Mouse (Mus musculus) cerebellum, adult 11 months (tissue): ENCODE measurements around the gene Sema4c.

ENCODE experiments used
- DNase-seq: peaks from one replicate; pipeline ENCODE4 v3.0.0; 2022

The Sema4c gene

GRCm38 (mm10) chr1:36576991-36577675 is 19.0 kb upstream of the Sema4c start:
- no peak for DNase-seq

GRCm38 (mm10) chr1:36575347-36575746 is 17.2 kb upstream of the Sema4c start:
- no peak for DNase-seq

GRCm38 (mm10) chr1:36574196-36574955 is 16.2 kb upstream of the Sema4c start:
- no peak for DNase-seq

DNA sequence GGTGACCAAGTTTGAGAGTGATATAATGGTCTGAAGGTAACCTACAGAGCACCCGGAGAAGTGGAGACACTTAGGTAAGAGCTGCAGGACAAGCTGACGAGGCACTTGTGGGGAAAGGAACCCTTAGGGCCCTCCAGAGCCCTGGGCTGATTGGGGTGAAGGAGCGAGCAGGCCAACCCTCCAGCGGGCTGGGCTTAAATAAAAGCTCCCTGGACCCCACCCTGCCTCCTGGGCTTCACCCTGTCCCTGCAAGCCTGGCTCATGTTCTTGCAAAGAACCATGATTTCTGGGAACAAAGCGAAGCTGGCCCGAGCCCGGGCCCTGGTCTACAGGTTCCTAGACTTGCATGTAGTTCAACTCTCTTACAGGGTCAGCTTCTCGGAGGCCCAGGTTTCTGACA is 15.4 kb upstream of the Sema4c start:
- DNase-seq: no peak

GRCm38 (mm10) chr1:36572709-36573108 is 14.6 kb upstream of the Sema4c start:
- DNase-seq: no peak

DNA sequence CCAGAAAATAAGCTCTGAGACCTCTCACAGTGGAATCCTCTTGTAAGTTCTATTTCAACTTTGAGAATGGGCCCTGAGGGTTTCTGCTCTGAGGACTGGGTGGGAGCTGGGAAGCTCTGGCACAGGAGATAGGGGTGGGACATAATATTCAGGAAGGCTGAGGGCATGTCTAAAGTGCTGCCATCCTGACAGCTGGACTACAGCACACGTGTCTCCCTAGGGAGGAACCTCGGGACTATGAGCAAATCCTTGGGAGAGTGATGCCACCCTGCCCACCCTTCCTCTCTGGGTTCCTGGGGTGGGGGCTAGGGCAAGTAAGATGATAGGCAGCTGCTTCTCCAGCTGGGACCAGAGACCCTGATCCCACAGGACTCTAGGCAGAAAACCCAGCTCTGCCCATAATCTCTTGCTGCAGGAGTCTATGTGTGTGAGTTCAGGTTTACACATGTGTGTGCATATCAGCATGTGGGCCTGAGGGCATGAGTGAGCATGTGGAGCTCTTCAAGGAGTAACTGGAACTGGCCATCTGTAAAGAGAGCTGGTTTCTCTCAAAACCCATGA is 14.1 kb upstream of the Sema4c start:
- no peak for DNase-seq

DNA sequence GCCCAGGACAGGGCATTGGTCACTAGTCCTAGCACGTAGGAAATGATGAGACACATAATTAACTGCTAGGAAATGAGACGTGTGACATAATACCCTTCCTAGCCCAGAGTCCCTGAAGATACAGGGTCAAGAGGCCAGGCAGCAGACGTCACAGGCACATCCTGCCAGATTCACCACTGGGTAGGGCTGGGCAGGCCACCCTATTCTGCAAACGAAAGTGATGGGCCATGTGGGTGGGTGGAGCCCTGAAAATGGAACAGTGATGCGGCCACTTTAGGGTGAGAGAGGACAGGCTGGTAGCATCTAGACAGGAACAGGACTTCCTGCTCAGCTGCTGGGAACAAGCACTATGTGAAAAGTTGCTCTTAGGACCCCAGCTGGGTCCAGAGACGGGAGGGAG is 13.5 kb upstream of the Sema4c start:
- no peak for DNase-seq

- no peak for DNase-seq
These were observed 12.2 kb upstream of the Sema4c start for GRCm38 (mm10) chr1:36570320-36570719.

DNA sequence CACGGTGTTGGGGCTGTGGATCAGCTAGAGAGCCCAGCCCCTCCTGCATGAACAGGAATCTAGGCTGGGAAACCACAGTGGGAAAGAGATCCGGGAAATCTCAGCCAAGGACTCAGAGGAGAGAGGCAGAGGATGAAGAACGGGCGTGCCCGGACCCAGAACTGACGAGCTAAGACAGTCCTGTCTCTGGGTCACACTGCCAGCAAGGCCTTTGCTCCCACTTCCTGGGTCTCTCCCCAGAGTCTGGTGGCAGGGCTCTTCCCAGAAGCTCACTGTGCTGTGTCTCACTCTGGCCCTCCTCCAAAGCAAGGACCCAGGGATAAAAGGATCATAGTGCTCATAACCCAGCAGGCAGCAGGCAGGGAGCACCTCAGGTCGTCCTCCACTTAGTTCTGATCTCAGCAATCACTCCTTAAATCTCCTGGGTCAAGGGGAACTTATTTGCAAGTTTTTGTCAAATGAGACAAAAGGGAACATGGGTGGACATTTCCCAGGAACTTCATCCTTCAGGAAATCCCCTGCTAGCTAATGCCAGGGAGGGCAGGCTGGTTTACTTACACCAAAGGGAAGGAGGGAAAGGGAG is 11.6 kb upstream of the Sema4c start:
- DNase-seq: no peak

GRCm38 (mm10) chr1:36568776-36569175 is 10.6 kb upstream of the Sema4c start:
- DNase-seq: no peak

GRCm38 (mm10) chr1:36567818-36568603 is 9.9 kb upstream of the Sema4c start:
- no peak for DNase-seq

DNA sequence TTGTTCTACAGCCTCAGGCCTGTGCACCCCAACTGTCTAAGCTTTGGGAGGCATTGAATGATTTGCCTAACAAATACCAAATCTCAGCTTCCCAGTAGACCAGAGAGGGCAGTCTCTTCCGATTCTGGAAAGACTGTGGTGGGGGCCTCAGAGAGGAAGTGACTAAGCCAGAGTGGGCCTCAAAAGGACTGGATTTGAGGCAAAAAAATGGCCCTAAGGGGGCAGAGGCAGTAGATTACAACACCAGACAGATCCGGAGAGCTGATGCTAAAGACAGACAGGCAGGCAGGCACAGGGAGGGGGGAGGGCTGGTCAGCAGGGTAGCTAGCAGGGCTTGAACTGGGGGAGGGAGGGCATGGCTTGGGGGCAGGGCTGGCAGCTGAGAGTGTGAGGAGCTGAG is 8.3 kb upstream of the Sema4c start:
- no peak for DNase-seq

- no peak for DNase-seq
These were observed 6.0 kb upstream of the Sema4c start for GRCm38 (mm10) chr1:36564101-36564500.

- DNase-seq: no peak
These were observed 5.5 kb upstream of the Sema4c start for GRCm38 (mm10) chr1:36563632-36564031.

DNA sequence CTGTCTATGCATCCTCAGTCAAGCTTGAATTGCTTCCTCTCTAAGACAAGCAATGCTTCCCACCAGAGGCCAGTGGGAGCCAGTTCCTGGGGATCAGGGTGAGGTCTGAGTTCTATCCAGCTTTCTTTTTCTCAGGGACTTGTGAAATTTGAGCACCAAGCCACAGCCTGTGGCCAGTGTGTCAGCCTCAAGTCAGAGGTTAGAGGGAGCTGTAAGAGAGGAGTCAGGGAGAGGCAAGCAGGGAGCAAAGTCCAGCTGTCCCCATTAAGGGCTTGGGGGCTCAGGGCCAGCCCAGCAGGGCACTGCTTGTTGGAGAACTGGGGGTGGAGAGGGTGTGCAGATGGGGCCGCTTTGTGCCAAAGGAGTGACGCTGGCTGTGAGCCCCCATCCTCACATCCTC is 5.0 kb upstream of the Sema4c start:
- DNase-seq: no peak

DNA sequence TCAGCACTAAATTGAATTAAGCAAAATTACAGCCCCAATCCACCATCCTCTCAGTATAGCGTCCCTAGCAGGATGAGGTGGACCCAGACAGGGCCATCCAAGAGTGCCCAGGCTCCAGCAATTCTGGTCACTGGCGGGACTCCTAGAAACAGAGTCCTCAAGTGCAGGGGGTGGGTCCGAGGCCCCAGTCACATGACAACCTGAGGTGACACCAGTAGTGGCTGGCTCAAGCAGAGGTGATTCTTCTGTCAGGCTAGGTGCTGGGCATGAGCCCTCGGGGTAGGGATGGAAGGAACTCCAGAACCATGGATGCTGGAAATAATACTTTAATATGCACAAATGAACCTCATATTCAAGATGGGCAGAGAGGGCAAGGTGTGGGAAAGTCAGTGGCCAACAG is 4.2 kb upstream of the Sema4c start:
- no peak for DNase-seq

DNA sequence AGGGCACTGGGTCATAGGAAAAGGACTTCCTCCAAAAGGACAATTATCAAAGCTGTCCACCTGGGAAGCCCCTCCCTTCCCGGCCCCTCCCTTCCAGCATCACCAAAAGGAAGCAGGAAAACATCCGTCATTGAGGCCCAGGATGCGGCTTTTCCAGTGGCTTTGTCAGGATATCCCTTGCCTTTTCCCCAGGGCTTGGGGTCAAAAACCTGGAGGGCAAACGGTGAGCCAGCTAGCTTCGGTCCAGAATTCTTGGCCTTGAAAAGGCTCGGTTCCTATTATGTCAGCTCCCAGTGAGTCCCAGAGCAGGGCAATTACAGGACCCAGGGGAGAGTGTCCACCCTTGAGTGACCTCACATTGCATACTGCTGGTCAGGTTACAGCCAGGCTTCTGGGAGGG is 2.8 kb upstream of the Sema4c start:
- no peak for DNase-seq

DNA sequence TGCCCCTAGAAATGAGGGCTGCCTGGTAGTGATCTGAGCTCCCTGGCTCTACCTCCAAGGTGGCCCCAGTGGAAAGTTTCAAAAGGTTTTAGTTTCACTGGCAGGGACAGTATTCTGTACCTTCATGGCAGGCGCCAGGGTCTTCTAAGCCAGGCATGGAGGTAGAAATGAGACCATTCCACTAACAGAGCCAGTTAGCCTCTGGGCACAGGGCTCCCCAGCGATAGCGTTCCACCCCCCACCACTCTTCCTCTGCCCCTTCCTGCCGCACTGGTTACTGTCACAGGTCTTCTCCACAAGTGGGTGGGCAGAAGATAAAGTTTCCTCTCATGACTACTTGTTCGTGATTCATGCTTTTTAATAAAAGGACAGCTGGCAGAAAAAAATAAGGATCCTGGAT is 1.7 kb upstream of the Sema4c start:
- DNase-seq: no peak

- DNase-seq: no peak
These were observed 1.1 kb upstream of the Sema4c start for GRCm38 (mm10) chr1:36559256-36559655.

- DNase-seq: no peak
These were observed 615 bp downstream of the Sema4c start for GRCm38 (mm10) chr1:36557457-36558011.

- DNase-seq: peak; percentile 92
These were observed 1.3 kb downstream of the Sema4c start for GRCm38 (mm10) chr1:36556553-36557456.
